Mouse (Mus musculus) ES-Bruce4 (cell line): ENCODE measurements at regions not wholly inside any gene's neighbourhood (a gene's known extent, or its start where the extent isn't known, plus 50 kb on each side); places are given as distances from the start of the nearest gene placed in this dataset.

Source experiments
- CTCF ChIP-seq: IDR thresholded peaks from one replicate; pipeline ENCODE4 v1.8.1; 2011; ENCODE audit warnings: low read depth, low read length
- POLR2A ChIP-seq: IDR thresholded peaks from one replicate; pipeline ENCODE4 v1.8.1; 2011; ENCODE audit warnings: low read length; ENCODE audit not compliant: insufficient read depth

DNA sequence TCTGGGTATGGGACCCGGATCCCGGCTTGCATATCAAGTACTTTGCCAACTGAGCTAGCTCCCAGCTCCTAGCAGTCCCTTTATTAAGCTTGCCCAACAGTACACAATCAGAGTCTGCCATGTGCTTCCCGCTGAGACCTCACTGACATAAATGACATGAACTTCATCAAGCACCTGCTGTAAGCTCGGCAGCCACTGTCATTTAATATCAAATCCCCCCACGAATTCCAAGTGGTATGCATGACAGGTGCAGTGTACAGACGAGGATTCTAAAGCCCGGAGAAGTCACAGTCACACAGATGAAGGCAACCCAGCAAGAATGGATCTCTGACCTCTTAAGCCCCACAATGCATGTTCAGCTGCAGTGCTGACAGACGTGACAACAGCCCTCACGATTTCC is 257.3 kb downstream of the Rybp start:
- no peak for TF ChIP-seq CTCF
- no peak for TF ChIP-seq POLR2A
